Mouse (Mus musculus) layer of hippocampus, adult 8-10 months (tissue): ENCODE results near the gene Boc. TPM values are rescaled to one million over a fixed set of nuclear protein-coding genes. Genes with fewer than 3 reads are reported as not detected.
A peak's percentile ranks its signal among the peaks of the same experiment; 100 is the strongest.

Experiments
- DNase-seq, 2 experiments: peaks; one replicate each; pipeline ENCODE4 v3.0.0; 2022; ENCODE audit warnings: low spot score in 2 of 2
- total RNA-seq, 4 experiments: library from RNA; stranded (reverse); gene quantifications; 2 replicates each; pipeline ENCODE4 v1.2.4; 2022

The Boc gene
- 10 to 100 TPM; 10.7 to 13.4 (median 12.6) TPM for total RNA-seq

GRCm38 (mm10) chr16:44558471-44559329 lies at the start of gene Boc:
Gene Boc, minus strand, starts transcription at chr16:44558897.
- DNase-seq, result peak; percentile 33 to 37

DNA sequence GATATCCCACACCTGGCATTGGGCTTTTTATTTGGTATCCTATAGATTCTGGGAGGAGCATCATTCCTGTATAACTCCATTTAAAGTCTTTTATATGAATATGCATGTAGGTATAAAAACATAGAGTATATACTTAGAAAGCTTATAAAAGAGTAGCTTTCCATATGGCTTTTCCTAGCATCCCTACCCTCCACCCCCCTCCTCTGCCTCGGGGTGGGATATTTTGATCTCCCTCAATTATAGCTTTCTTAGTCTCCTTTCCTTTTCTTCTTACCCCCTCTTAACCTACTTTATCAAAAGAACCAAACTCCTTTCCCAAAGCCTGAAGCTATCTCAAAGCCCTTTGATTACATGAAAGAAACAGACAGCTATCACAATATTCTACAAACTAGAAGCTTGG lies 47.9 kb upstream of the Boc start:
- DNase-seq, result no peak

GRCm38 (mm10) chr16:44604021-44604616 lies 45.4 kb upstream of the Boc start:
- no peak for DNase-seq

DNA sequence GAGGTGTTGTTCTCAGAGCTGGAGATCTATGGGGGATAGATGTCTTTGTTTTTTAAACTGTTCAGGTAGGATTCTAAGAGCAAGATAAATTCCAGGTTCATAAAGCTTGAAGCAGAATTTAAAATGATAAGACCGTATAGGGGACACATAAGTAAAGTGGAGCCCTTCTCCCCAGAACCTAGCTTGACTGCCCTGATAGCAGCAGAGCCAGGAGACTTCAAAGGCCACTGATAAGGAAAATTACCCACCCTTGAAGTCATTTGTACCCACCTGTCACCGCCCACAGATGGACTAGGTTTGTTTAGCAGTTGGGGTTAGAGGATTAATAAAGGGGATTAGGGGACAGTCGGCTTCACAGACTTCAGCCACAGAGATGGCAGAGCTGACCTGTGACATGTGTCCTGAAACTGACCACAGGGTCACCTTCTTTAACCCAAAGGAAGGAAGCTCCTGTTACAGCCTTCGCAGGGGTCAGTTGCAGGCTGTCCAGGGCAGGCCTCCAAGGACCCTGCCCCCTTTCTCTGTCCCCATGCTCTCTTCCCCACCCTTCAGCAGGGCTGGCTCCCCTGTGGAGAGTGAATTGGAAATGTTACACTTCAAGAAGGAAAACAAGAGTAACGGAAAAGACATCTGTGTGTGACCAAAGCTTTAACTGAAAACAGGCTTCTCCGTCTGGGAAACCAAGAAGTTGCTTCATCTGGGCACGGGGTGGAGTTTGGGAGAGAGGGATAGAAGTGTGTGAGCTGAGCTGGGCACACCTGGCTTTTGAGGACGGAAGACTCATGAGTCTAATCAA lies 43.5 kb upstream of the Boc start:
- no peak for DNase-seq

- DNase-seq, result no peak
Measured at GRCm38 (mm10) chr16:44601182-44601581, 42.5 kb upstream of the Boc start.

- DNase-seq, result no peak
Measured at GRCm38 (mm10) chr16:44597106-44597806, 38.6 kb upstream of the Boc start.

GRCm38 (mm10) chr16:44589506-44589905 lies 30.8 kb upstream of the Boc start:
- no peak for DNase-seq

DNA sequence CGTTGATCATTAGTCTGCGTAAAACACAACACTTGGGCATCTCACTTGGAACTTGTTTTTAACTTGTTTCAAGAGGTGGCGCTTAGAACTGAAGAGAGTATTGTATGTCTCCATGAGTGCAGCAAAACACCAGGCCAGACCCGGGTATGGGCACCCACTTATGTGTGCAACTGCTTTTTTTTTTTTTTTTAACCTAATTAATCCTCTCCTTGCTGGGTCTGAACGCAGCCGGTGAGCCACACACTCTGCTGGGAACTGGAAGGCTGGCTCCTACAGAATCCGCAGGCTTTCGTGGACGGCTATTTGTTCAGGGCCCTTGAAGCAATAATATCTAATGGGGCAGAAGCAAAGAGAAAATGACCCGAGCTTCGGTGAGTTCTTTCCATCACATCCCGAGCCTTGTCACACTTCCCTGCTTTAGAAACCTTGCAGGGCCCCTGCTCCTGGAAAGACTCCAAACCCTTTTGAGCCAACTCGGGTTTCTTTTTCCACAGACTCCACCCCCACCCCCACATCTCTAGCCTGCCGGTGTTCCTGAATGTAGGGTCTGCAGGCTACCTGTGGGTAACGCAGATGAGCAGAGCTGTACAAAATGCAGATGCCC lies 20.8 kb upstream of the Boc start:
- no peak for DNase-seq

- DNase-seq, result no peak
Measured at GRCm38 (mm10) chr16:44578551-44578950, 19.9 kb upstream of the Boc start.

- DNase-seq, result no peak
Measured at GRCm38 (mm10) chr16:44568056-44568455, 9.4 kb upstream of the Boc start.

- DNase-seq, result no peak
Measured at GRCm38 (mm10) chr16:44565328-44566210, 6.9 kb upstream of the Boc start.

DNA sequence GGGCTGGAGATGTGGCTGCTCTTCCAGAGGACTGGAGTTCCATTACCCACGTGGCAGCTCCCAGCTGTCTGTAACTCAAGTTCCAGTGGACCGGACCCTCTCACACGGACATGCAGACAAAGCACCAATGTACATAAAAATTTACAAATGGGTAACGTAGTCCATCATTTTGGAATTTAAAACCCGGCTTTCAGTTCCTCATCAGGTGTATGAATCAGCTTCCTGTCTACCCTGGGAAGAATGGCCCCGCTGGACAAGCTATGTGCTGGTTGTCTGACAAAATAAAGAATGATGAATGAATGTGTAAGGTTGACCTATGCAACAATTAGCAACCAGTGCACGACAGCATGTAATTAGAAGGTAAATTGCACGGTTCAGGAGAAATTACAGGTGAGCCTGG lies 5.7 kb upstream of the Boc start:
- DNase-seq, result no peak

- no peak for DNase-seq
Measured at GRCm38 (mm10) chr16:44562061-44562460, 3.4 kb upstream of the Boc start.

GRCm38 (mm10) chr16:44560214-44560613 lies 1.5 kb upstream of the Boc start:
- DNase-seq, result no peak

DNA sequence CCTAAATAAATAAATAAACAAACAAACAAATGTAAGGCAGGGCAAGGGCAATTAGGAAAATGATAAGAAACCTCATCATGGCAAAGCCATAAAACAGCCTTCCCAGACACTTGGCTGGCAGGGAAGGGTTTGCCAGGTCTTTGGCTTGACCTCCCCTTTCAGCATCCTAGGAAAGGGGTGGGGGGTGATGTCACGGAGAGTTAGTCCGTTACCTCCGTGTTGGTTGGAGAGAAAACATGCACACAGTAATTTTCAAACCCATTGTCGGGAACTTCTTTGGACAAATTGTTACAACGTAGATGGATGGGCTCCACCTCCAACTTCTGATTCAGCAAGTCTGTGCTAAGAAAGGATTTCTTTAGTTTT lies 616 bp upstream of the Boc start:
- no peak for DNase-seq

DNA sequence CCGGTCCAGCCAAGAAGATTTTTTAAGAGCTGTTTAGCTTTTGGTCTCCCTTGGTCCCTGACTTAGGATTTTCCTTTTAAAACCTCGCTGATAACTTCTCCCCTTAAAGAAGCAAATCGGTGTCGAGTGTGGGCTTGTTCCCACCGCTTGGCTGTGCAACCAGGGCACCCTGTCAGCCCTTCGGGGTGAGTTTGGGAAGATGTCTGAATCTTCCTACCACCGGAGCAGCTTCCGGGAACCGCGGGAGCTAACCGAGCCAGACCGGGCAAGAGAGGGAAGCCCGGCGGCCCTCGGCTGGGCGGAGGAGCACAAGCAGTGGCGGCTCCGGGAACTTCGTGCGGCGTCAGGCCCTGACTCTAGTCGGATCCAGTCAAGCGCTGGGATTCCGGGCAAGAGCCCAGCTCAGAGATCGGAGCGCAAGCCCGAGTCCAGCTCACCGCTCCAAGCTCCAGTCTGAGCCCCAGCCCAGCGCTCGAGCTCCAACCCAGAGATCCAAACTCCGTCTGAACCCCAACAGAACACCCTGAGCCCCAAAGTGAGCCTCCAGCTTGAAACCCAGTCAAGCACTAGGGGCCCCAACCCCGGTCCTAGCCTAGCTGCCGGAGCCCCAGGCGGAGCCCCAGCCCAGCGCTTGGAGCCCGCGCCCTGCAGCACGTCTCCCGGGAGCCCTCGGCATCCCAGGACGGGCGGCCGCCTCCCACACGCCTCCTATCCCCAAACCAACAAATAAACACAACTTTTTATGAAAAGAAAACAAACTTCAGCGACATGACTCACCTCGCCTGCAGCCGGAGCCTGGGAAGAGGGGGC lies 831 bp downstream of the Boc start:
- peak in 1 of 2 experiments; percentile 52 for DNase-seq

DNA sequence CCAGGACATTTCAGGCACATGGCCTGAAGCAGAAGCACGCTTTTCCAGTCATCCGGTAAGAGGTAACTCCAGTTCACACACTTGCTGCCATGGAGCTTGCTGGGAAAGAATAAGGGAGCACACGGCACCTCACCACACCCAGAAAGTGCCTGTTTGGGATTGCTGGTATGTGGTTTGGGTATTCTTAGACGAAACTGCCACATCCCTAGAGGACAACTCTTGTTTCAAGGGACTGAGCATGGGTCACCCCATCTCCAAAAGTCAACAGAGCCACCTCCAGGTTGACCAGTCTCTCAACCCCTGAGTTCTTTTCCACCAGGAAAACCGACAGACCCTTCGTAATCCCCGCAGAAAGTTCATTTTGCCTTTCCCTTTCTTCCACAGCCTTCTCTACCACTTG lies 1.6 kb downstream of the Boc start:
- DNase-seq, result no peak

GRCm38 (mm10) chr16:44555791-44556709 lies 2.6 kb downstream of the Boc start:
- no peak for DNase-seq
